Mouse (Mus musculus) E14TG2a.4 (cell line): ENCODE measurements around the gene Aup1.

Experiments
- CTCF ChIP-seq: conservative IDR thresholded peaks from 2 replicates; pipeline ENCODE4 v1.5.1; 2014; ENCODE audit warnings: low read length
- POU5F1 ChIP-seq: IDR thresholded peaks from 2 replicates; pipeline ENCODE4 v1.6.1; 2014; ENCODE audit warnings: low read length, borderline replicate concordance

DNA sequence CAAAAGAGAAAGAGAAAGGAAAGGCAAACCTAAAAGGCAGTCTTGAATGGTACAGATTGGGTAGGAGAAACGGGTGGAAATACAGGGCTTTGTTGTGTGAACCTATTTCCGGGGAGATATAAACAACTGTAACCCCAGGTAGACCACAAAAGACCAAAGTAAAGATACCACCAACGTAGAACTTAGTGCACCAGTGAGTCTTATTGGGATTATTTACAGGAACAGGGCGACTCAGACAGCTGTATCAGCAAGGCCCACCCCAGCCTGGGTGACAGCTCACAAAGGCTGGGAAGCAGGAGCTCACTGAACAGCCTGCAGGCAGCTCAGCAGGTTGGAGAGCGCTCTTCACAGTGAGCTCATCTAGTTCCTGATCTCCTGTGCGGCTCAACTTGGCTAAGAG, 41.6 kb downstream of the Aup1 start:
- TF ChIP-seq CTCF (no peak), POU5F1 (no peak)
